Mouse (Mus musculus) E14TG2a.4 (cell line): ENCODE results near the gene Lrrc25.

Experiments used
- CTCF ChIP-seq: conservative IDR thresholded peaks from 2 replicates; pipeline ENCODE4 v1.5.1; 2014; ENCODE audit warnings: low read length
- NANOG ChIP-seq: IDR thresholded peaks from 2 replicates; pipeline ENCODE4 v1.6.1; 2014; ENCODE audit warnings: borderline replicate concordance, low read length, mixed read lengths

GRCm38 (mm10) chr8:70611849-70612248, 4.1 kb upstream of the Lrrc25 start:
- TF ChIP-seq CTCF (peak; percentile 96), NANOG (no peak)
